Mouse (Mus musculus): Measurements from ENCODE around the gene Babam1. TPM values are rescaled to one million over a fixed set of nuclear protein-coding genes. Genes with fewer than 3 reads are reported as not detected.

Gene Babam1
- polyA plus RNA-seq, 1 experiment from 2014 or later: 97.8 TPM

GRCm38 (mm10) chr8:71373000-71373399 lies 23.7 kb upstream of the Babam1 start:
- H3K9me3 ChIP-seq: no peaks in the 10 kb centered on the region
- no peak overlapping the region for H3K9ac ChIP-seq
- H3K27ac ChIP-seq: no peak overlapping the region
- ATAC-seq: no peak
- no peak overlapping the region for H3K4me3 ChIP-seq (replicated peaks)
- peaks cover 30% of the 10 kb centered on the region for H3K36me3 ChIP-seq
- no peak overlapping the region for H3K4me2 ChIP-seq (replicated peaks)
- WGBS: 90% methylated on average over 3 of the region's 3 CpGs
- peaks cover 28% of the 10 kb centered on the region for H3K4me1 ChIP-seq (replicated peaks)
- H3K27me3 ChIP-seq (replicated peaks): no peaks in the 10 kb centered on the region

GRCm38 (mm10) chr8:71374616-71375206 lies 21.9 kb upstream of the Babam1 start:
- Histone ChIP-seq H3K4me3 (replicated peaks) (no peak overlapping the region), H3K4me1 (replicated peaks) (peaks cover 42% of the 10 kb centered on the region), H3K4me2 (replicated peaks) (no peak overlapping the region), H3K27me3 (replicated peaks) (no peaks in the 10 kb centered on the region), H3K9ac (no peak overlapping the region), H3K36me3 (peaks cover 25% of the 10 kb centered on the region), H3K27ac (peak overlapping the region; percentile 64; the same call in 1 of the 2 replicates), H3K9me3 (no peaks in the 10 kb centered on the region)
- no peak for ATAC-seq
- WGBS: 82% methylated on average over 17 of the region's 17 CpGs

- Histone ChIP-seq H3K4me3 (replicated peaks) (peak overlapping the region; percentile 20), H3K9ac (peak overlapping the region; percentile 27), H3K4me1 (replicated peaks) (peaks cover 45% of the 10 kb centered on the region), H3K27ac (peak overlapping the region; percentile 64), H3K27me3 (replicated peaks) (no peaks in the 10 kb centered on the region), H3K9me3 (no peaks in the 10 kb centered on the region), H3K4me2 (replicated peaks) (peak overlapping the region; percentile 61), H3K36me3 (peaks cover 25% of the 10 kb centered on the region)
- peak; percentile 52 for ATAC-seq
- 14% methylated on average over 74 of the region's 74 CpGs for WGBS
Measured at GRCm38 (mm10) chr8:71375581-71376422, 20.9 kb upstream of the Babam1 start.

GRCm38 (mm10) chr8:71376423-71377030 lies 20.1 kb upstream of the Babam1 start:
- Histone ChIP-seq H3K9me3 (no peaks in the 10 kb centered on the region), H3K4me1 (replicated peaks) (peaks cover 44% of the 10 kb centered on the region), H3K9ac (peak overlapping the region; percentile 27; the same call in 1 of the 2 replicates), H3K27ac (peak overlapping the region; percentile 64; the same call in 1 of the 2 replicates), H3K27me3 (replicated peaks) (no peaks in the 10 kb centered on the region), H3K4me3 (replicated peaks) (peak overlapping the region; percentile 20; the same call in 1 of the 2 replicates), H3K36me3 (peaks cover 25% of the 10 kb centered on the region), H3K4me2 (replicated peaks) (peak overlapping the region; percentile 61)
- WGBS: 58% methylated on average over 8 of the region's 8 CpGs
- ATAC-seq: no peak

GRCm38 (mm10) chr8:71379008-71379407 lies 17.7 kb upstream of the Babam1 start:
- Histone ChIP-seq H3K9me3 (no peaks in the 10 kb centered on the region), H3K36me3 (peaks cover 25% of the 10 kb centered on the region), H3K27me3 (replicated peaks) (no peaks in the 10 kb centered on the region), H3K9ac (peak overlapping the region; percentile 92), H3K4me1 (replicated peaks) (peaks cover 60% of the 10 kb centered on the region), H3K4me2 (replicated peaks) (peak overlapping the region; percentile 90), H3K4me3 (replicated peaks) (peak overlapping the region; percentile 88), H3K27ac (0 out of 2 replicates have a peak overlapping the region, but pooled peaks have one; percentile 4)
- 73% methylated on average over 4 of the region's 4 CpGs for WGBS
- ATAC-seq: no peak

GRCm38 (mm10) chr8:71379512-71380075 lies 17.1 kb upstream of the Babam1 start:
- ATAC-seq: no peak
- no peaks in the 10 kb centered on the region for H3K27me3 ChIP-seq (replicated peaks)
- peaks cover 61% of the 10 kb centered on the region for H3K4me1 ChIP-seq (replicated peaks)
- H3K4me2 ChIP-seq (replicated peaks): peak overlapping the region; percentile 90
- H3K27ac ChIP-seq: 0 out of 2 replicates have a peak overlapping the region, but pooled peaks have one; percentile 4
- WGBS: 38% methylated on average over 3 of the region's 3 CpGs
- H3K36me3 ChIP-seq: peaks cover 21% of the 10 kb centered on the region
- peak overlapping the region; percentile 88 for H3K4me3 ChIP-seq (replicated peaks)
- H3K9ac ChIP-seq: peak overlapping the region; percentile 92
- no peaks in the 10 kb centered on the region for H3K9me3 ChIP-seq

GRCm38 (mm10) chr8:71380178-71381171 lies 16.2 kb upstream of the Babam1 start:
- Histone ChIP-seq H3K9me3 (no peaks in the 10 kb centered on the region), H3K27ac (peak overlapping the region; percentile 94), H3K4me2 (replicated peaks) (peak overlapping the region; percentile 90), H3K9ac (peak overlapping the region; percentile 92), H3K36me3 (peaks cover 15% of the 10 kb centered on the region), H3K4me3 (replicated peaks) (peak overlapping the region; percentile 88), H3K27me3 (replicated peaks) (no peaks in the 10 kb centered on the region), H3K4me1 (replicated peaks) (peaks cover 56% of the 10 kb centered on the region)
- WGBS: under 1% methylated on average over 70 of the region's 72 CpGs
- no peak for ATAC-seq

- Histone ChIP-seq H3K9me3 (no peaks in the 10 kb centered on the region), H3K9ac (peak within 1 kb of the TSS; percentile 92), H3K4me2 (replicated peaks) (peak within 1 kb of the TSS; percentile 90), H3K4me1 (replicated peaks) (peaks cover 45% of the 10 kb centered on the region), H3K27me3 (replicated peaks) (no peaks in the 10 kb centered on the region), H3K4me3 (replicated peaks) (peak within 1 kb of the TSS; percentile 88), H3K36me3 (peaks cover 12% of the 10 kb centered on the region), H3K27ac (peak within 1 kb of the TSS; percentile 98)
- under 1% methylated on average over 76 of the region's 89 CpGs for WGBS
- peak; percentile 42 for ATAC-seq
Measured at GRCm38 (mm10) chr8:71381421-71381970, 15.2 kb upstream of the Babam1 start, which contains the start of gene Nr2f6. Gene Nr2f6, minus strand, starts transcription at chr8:71381960.

GRCm38 (mm10) chr8:71381971-71382961 lies 14.4 kb upstream of the Babam1 start:
- peak overlapping the region; percentile 90 for H3K4me2 ChIP-seq (replicated peaks)
- H3K27ac ChIP-seq: peak overlapping the region; percentile 98
- WGBS: 1% methylated on average over 71 of the region's 80 CpGs
- H3K9me3 ChIP-seq: no peaks in the 10 kb centered on the region
- no peaks in the 10 kb centered on the region for H3K27me3 ChIP-seq (replicated peaks)
- H3K9ac ChIP-seq: peak overlapping the region; percentile 92
- H3K4me1 ChIP-seq (replicated peaks): peaks cover 38% of the 10 kb centered on the region
- H3K36me3 ChIP-seq: peaks cover 5% of the 10 kb centered on the region
- peak overlapping the region; percentile 88 for H3K4me3 ChIP-seq (replicated peaks)
- peak; percentile 88 for ATAC-seq

- H3K4me3 ChIP-seq (replicated peaks): no peak overlapping the region; the same call in 1 of the 2 replicates
- WGBS: 30% methylated on average over 12 of the region's 12 CpGs
- H3K27ac ChIP-seq: peak overlapping the region; percentile 98
- H3K4me2 ChIP-seq (replicated peaks): peak overlapping the region; percentile 90
- no peak for ATAC-seq
- no peaks in the 10 kb centered on the region for H3K27me3 ChIP-seq (replicated peaks)
- H3K36me3 ChIP-seq: no peaks in the 10 kb centered on the region
- H3K9me3 ChIP-seq: no peaks in the 10 kb centered on the region
- peaks cover 36% of the 10 kb centered on the region for H3K4me1 ChIP-seq (replicated peaks)
- peak overlapping the region; percentile 20; the same call in 1 of the 2 replicates for H3K9ac ChIP-seq
Measured at GRCm38 (mm10) chr8:71383396-71383795, 13.3 kb upstream of the Babam1 start.

All from intestine, embryonic 15.5 days (tissue).